Mouse (Mus musculus) heart, adult 2 months (tissue): Measurements from ENCODE around the gene Denr. TPM values are rescaled to one million over a fixed set of nuclear protein-coding genes. Genes with fewer than 3 reads are reported as not detected.

Source experiments
- DNase-seq, 2 experiments: peaks; one replicate each; pipeline ENCODE4 v3.0.0; 2021
- H3K27ac ChIP-seq: fragments of 200-600 bp; 2 replicates; pipeline ENCODE4 v1.8.1; 2022
- H3K27me3 ChIP-seq: fragments of 200-500 bp; 2 replicates; pipeline ENCODE4 v1.6.1; 2012; ENCODE audit warnings: mild to moderate bottlenecking, low read length, inconsistent platforms, mixed read lengths; ENCODE audit not compliant: control insufficient read depth, insufficient read depth
- H3K36me3 ChIP-seq: fragments of 200-500 bp; 2 replicates; pipeline ENCODE4 v1.6.1; 2012; ENCODE audit warnings: low read length, inconsistent platforms; ENCODE audit not compliant: control insufficient read depth, insufficient read depth
- H3K4me1 ChIP-seq: fragments of 200-500 bp; 2 replicates; pipeline ENCODE4 v1.6.1; 2011; ENCODE audit warnings: low read length; ENCODE audit not compliant: control insufficient read depth, insufficient read depth
- H3K4me3 ChIP-seq: fragments of 200-600 bp; 2 replicates; pipeline ENCODE4 v1.8.1; 2022
- H3K79me2 ChIP-seq: fragments of 200-500 bp; replicated peaks from 2 replicates; pipeline ENCODE4 v1.6.1; 2012; ENCODE audit warnings: mild to moderate bottlenecking, inconsistent platforms, low read length, moderate library complexity, mixed read lengths; ENCODE audit not compliant: control insufficient read depth, insufficient read depth
- H3K9ac ChIP-seq: fragments of 200-500 bp; 2 replicates; pipeline ENCODE4 v1.6.1; 2012; ENCODE audit warnings: low read depth, mild to moderate bottlenecking, control low read depth, inconsistent platforms, low read length, mixed read lengths
- CTCF ChIP-seq: fragments of 200-600 bp; IDR thresholded peaks from 2 replicates; pipeline ENCODE4 v1.8.1; 2022; ENCODE audit warnings: antibody characterized with exemption, mild to moderate bottlenecking, moderate library complexity
- EP300 ChIP-seq: fragments of 200-500 bp; IDR thresholded peaks from 2 replicates; pipeline ENCODE4 v1.6.1; 2011; ENCODE audit warnings: low read depth, low read length, control low read depth; ENCODE audit not compliant: insufficient read depth
- POLR2A ChIP-seq: fragments of 200-500 bp; IDR thresholded peaks from 2 replicates; pipeline ENCODE4 v1.6.1; 2011; ENCODE audit warnings: mild to moderate bottlenecking, low read depth, low read length, control low read depth; ENCODE audit not compliant: insufficient read depth
- WGBS: fragments of 180-500 bp; shearing (Covaris S2); methylation state at CpG from one replicate; pipeline ENCODE4 v1.1.7; 2018; 5-methylcytosine and 5-hydroxymethylcytosine counted together
- intact Hi-C: fragments of 180-260 bp; cut with DNase I; formaldehyde crosslinking; loops from one replicate; pipeline ENCODE4 v1.15.1; 2025
- polyA plus RNA-seq: library from polyadenylated mRNA; depleted of rRNA; stranded (reverse); fragments of >200 nt; gene quantifications from 2 replicates; pipeline ENCODE4 v1.2.3, GENCODE M21; 2012
- total RNA-seq, 2 experiments: library from RNA; stranded (reverse); gene quantifications; 2 replicates each; pipeline ENCODE4 v1.2.3; 2021

Gene Denr
- total and polyA plus RNA-seq, 3 experiments: 35.1 to 58.8 (median 49.6) TPM

DNA sequence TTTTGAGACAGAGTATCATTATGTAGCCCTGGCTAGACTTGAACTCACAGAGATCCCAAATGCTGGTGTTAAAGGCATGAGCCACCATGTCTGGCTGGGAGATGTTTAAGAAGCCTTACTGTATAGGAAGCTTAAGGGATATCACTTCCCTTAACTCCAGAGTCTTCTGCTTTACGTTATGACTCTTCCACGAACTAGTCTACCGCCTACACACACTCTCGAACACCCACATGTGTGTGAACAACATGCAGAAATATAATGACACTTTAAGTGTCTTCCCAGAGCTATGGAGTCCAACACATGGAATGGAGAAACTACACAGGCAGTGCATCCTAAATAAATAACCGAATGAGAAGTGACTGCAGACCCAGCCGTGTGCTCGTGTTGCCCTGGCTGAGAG is 23.1 kb upstream of the Denr start:
- no peaks in the 10 kb centered on the region for H3K36me3 ChIP-seq
- H3K79me2 ChIP-seq: no peaks in the 10 kb centered on the region
- 61% methylated on average over 7 of the region's 7 CpGs for WGBS
- intact Hi-C loops: no loop called here
- H3K4me1 ChIP-seq: no peaks in the 10 kb centered on the region
- H3K4me3 ChIP-seq: no peak overlapping the region
- no peaks in the 10 kb centered on the region for H3K27me3 ChIP-seq
- DNase-seq: no peak
- no peak overlapping the region for H3K27ac ChIP-seq
- no peak overlapping the region for H3K9ac ChIP-seq
- TF ChIP-seq POLR2A: no peak
- no peak for TF ChIP-seq EP300
- TF ChIP-seq CTCF: no peak

- intact Hi-C loops: no loop called here
- Histone ChIP-seq H3K4me3 (no peak overlapping the region), H3K9ac (no peak overlapping the region), H3K27me3 (no peaks in the 10 kb centered on the region), H3K36me3 (no peaks in the 10 kb centered on the region), H3K4me1 (no peaks in the 10 kb centered on the region), H3K79me2 (no peaks in the 10 kb centered on the region), H3K27ac (no peak overlapping the region)
- WGBS: 64% methylated on average over 10 of the region's 10 CpGs
- TF ChIP-seq EP300 (no peak), POLR2A (no peak), CTCF (no peak)
- no peak for DNase-seq
Measured at GRCm38 (mm10) chr5:123884332-123884731, 22.6 kb upstream of the Denr start.

DNA sequence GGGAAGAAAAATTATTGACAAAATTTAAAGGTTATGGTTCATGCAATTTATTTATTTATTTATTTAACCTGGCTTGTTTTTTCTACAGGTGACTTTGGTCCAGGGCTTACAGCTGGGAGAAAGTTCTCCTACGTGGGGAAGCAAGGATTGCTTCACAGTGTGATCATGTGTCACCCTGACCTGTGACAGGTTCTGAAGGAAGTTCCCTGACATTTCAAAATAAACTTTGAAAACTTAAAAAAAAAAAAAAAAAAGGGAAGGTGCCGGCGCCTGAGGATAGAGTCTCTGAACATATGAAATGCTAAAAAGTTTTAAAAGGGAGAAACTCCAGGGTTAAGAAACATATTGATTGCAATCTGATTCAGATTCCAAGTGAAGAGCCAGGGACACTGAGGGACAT is 20.6 kb upstream of the Denr start:
- H3K9ac ChIP-seq: no peak overlapping the region
- DNase-seq: no peak
- intact Hi-C loops: no loop called here
- no peak for TF ChIP-seq EP300
- TF ChIP-seq POLR2A: no peak
- TF ChIP-seq CTCF: no peak
- no peaks in the 10 kb centered on the region for H3K27me3 ChIP-seq
- WGBS: 70% methylated on average over 3 of the region's 3 CpGs
- H3K79me2 ChIP-seq: no peaks in the 10 kb centered on the region
- no peaks in the 10 kb centered on the region for H3K4me1 ChIP-seq
- H3K4me3 ChIP-seq: no peak overlapping the region
- H3K27ac ChIP-seq: no peak overlapping the region
- no peaks in the 10 kb centered on the region for H3K36me3 ChIP-seq

GRCm38 (mm10) chr5:123890312-123890711 is 16.7 kb upstream of the Denr start:
- no peaks in the 10 kb centered on the region for H3K4me1 ChIP-seq
- no peak overlapping the region for H3K9ac ChIP-seq
- no peak overlapping the region for H3K4me3 ChIP-seq
- no peak for DNase-seq
- intact Hi-C loops: no loop called here
- no peak overlapping the region for H3K27ac ChIP-seq
- whole genome bisulfite sequencing: 80% methylated on average over 2 of the region's 2 CpGs
- no peaks in the 10 kb centered on the region for H3K27me3 ChIP-seq
- TF ChIP-seq POLR2A (no peak), EP300 (no peak), CTCF (no peak)
- H3K36me3 ChIP-seq: no peaks in the 10 kb centered on the region
- no peaks in the 10 kb centered on the region for H3K79me2 ChIP-seq

DNA sequence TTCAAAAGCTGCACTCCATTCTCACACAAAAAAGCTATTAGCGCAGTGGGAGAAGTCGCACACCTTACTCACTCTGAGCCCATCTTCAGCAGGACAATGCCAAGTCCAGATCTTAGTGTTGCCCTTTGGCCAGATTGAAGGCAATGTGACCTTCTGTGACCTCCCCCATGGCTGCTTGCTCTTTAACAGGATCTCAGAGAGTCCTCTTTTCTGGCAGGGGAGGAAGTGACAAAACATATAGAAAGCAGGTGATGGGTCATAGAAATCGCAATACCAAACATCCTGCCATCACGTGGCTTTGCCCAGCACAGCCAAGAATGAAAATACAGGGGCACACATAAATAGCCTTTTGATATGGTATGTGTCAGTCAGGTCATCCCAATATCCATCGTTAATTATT is 16.0 kb upstream of the Denr start:
- no peak for DNase-seq
- Histone ChIP-seq H3K4me1 (no peaks in the 10 kb centered on the region), H3K9ac (no peak overlapping the region), H3K27me3 (no peaks in the 10 kb centered on the region), H3K27ac (no peak overlapping the region), H3K36me3 (no peaks in the 10 kb centered on the region), H3K79me2 (no peaks in the 10 kb centered on the region), H3K4me3 (no peak overlapping the region)
- 60% methylated on average over 5 of the region's 5 CpGs for WGBS
- intact Hi-C loops: no loop called here
- TF ChIP-seq CTCF (no peak), EP300 (no peak), POLR2A (no peak)

DNA sequence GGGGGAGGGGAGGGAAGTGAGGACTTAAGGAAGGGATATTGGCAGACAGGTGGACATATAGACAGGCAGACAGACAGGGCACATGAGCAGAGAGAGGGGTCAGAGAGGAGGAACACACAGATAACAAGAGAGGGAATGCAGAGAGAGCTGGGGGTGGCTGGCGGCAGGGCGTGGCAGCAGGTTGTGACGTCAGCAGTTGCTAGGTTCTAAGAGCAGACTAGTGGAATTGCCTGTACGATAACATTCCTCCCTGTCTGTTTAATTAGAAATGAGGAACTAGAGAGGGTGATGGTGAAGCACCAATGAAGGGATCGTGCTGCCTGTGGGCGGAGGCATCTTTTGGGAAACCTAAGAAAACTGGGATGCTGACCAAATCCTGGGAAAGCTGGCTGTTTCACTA is 15.3 kb upstream of the Denr start:
- Histone ChIP-seq H3K79me2 (no peaks in the 10 kb centered on the region), H3K27me3 (no peaks in the 10 kb centered on the region), H3K4me1 (no peaks in the 10 kb centered on the region), H3K9ac (no peak overlapping the region), H3K4me3 (no peak overlapping the region), H3K36me3 (no peaks in the 10 kb centered on the region), H3K27ac (no peak overlapping the region)
- 34% methylated on average over 6 of the region's 6 CpGs for WGBS
- TF ChIP-seq POLR2A: no peak
- no peak for TF ChIP-seq CTCF
- TF ChIP-seq EP300: no peak
- no peak for DNase-seq
- intact Hi-C loops: no loop called here
